In the genomic region with DNA sequence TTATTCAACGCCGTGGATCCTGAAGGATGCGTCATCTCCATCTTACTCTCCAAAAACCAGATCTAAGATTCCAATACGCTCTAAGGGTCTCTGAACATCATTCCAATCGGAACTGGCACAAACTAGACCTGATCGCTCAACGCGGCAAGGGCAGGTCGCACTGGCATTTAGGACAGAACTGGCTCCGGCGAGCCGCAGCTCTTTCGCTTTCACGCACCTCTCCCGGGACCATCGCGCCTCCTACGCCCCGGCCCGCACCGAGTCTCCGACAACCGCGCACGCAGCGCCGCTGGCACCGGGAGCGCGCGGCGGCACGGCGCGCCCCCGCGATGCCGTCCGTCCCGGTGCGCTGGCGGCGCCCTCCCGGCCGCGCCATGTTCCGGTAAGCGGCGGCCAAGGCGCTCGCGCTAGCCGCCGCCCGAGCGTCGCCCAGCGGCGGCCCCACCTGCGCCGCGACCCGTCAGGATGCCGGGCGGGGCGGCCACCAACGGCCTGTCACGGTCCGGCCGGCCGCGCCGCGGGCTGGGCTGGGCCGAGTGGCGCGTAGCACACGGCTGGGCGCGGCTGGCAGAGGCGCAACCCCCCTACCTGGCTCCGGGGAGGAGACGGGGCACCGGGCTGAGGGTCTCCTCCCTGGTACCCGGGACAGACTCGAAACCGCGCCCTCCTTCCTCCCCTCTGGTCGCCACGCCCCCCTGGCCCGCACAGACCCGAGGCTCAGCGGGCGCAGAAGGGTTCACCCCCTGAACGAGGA, we compare ENCODE assay signal across 8 mouse cellular contexts. TPM values are rescaled to one million over a fixed set of nuclear protein-coding genes. Genes with fewer than 3 reads are reported as not detected.
DNase-seq lines count a peak whose midpoint lies in the region; ATAC-seq lines count a peak whose summit lies in the region.

No protein-coding gene starts in this region.

- peaks cover 26% of the 10 kb centered on the region for H3K36me3 ChIP-seq in heart, embryonic 10.5 days
- H3K36me3 ChIP-seq in kidney, embryonic 16.5 days (ENCODE audit: insufficient read depth, low read length), result peaks cover 17% of the 10 kb centered on the region; the same call in 1 of the 2 replicates
- H3K36me3 ChIP-seq in liver, embryonic 15.5 days (replicated peaks), result peaks cover 18% of the 10 kb centered on the region
- H3K36me3 ChIP-seq in neural tube, embryonic 12.5 days, result peaks cover 19% of the 10 kb centered on the region

- peak overlapping the region; percentile 89 for H3K27ac ChIP-seq in heart, embryonic 10.5 days
- peak overlapping the region; percentile 92 for H3K27ac ChIP-seq in kidney, embryonic 16.5 days (ENCODE audit: low read length)
- peak overlapping the region; percentile 99 for H3K27ac ChIP-seq in liver, embryonic 15.5 days (replicated peaks)
- peak overlapping the region; percentile 88 for H3K27ac ChIP-seq in neural tube, embryonic 12.5 days

- peak; percentile 31 for DNase-seq in T-cell, adult 2 months (ENCODE audit: low spot score)
- peak; percentile 8 for DNase-seq in embryo, embryonic 11.5 days (ENCODE audit: low read depth, low spot score)
- DNase-seq in heart, embryonic 10.5 days (ENCODE audit: low spot score), result no peak
- peak; percentile 58 for DNase-seq in thymus, postnatal 14 days

- peak overlapping the region; percentile 86 for H3K9ac ChIP-seq in kidney, embryonic 16.5 days (replicated peaks; ENCODE audit: low read length)
- peak overlapping the region; percentile 80 for H3K9ac ChIP-seq in liver, embryonic 15.5 days
- H3K9ac ChIP-seq in neural tube, embryonic 12.5 days, result peak overlapping the region; percentile 87

- H3K9me3 ChIP-seq in heart, embryonic 10.5 days, result no peaks in the 10 kb centered on the region
- no peaks in the 10 kb centered on the region for H3K9me3 ChIP-seq in kidney, embryonic 16.5 days (ENCODE audit: low read length)
- no peaks in the 10 kb centered on the region for H3K9me3 ChIP-seq in liver, embryonic 15.5 days (replicated peaks)
- no peaks in the 10 kb centered on the region for H3K9me3 ChIP-seq in neural tube, embryonic 12.5 days

- H3K27me3 ChIP-seq in heart, embryonic 10.5 days (ENCODE audit: insufficient read depth, poor library complexity, severe bottlenecking), result no peaks in the 10 kb centered on the region
- H3K27me3 ChIP-seq in kidney, embryonic 16.5 days (ENCODE audit: insufficient read depth, low read length), result no peaks in the 10 kb centered on the region
- no peaks in the 10 kb centered on the region for H3K27me3 ChIP-seq in liver, embryonic 15.5 days
- H3K27me3 ChIP-seq in neural tube, embryonic 12.5 days (replicated peaks), result no peaks in the 10 kb centered on the region

- peak overlapping the region; percentile 86 for H3K4me2 ChIP-seq in kidney, embryonic 16.5 days (replicated peaks; ENCODE audit: low read depth, low read length)
- peak overlapping the region; percentile 98 for H3K4me2 ChIP-seq in liver, embryonic 15.5 days
- H3K4me2 ChIP-seq in neural tube, embryonic 12.5 days (replicated peaks), result peak overlapping the region; percentile 86

- no peaks in the 10 kb centered on the region for H3K4me1 ChIP-seq in heart, embryonic 10.5 days
- peaks cover 14% of the 10 kb centered on the region; the same call in 1 of the 2 replicates for H3K4me1 ChIP-seq in kidney, embryonic 16.5 days (ENCODE audit: insufficient read depth, low read length)
- peaks cover 32% of the 10 kb centered on the region for H3K4me1 ChIP-seq in liver, embryonic 15.5 days (replicated peaks)
- H3K4me1 ChIP-seq in neural tube, embryonic 12.5 days, result peaks cover 6% of the 10 kb centered on the region

- peak overlapping the region; percentile 82 for H3K4me3 ChIP-seq in heart, embryonic 10.5 days
- H3K4me3 ChIP-seq in kidney, embryonic 16.5 days (ENCODE audit: low read length), result peak overlapping the region; percentile 95
- H3K4me3 ChIP-seq in liver, embryonic 15.5 days (replicated peaks), result peak overlapping the region; percentile 97
- peak overlapping the region; percentile 96 for H3K4me3 ChIP-seq in neural tube, embryonic 12.5 days

- peak; percentile 32 for ATAC-seq in CD4-positive, CD25-positive, alpha-beta regulatory T cell, adult 4 months
- ATAC-seq in kidney, embryonic 16.5 days (ENCODE audit: low FRiP score, low TSS enrichment), result peak; percentile 90
- peak; percentile 81 for ATAC-seq in liver, embryonic 15.5 days (ENCODE audit: insufficient read depth)
- peak; percentile 89 for ATAC-seq in neural tube, embryonic 12.5 days (ENCODE audit: low FRiP score, low read depth)

- WGBS in heart, embryonic 10.5 days, result under 1% methylated on average over 95 of the region's 95 CpGs
- under 1% methylated on average over 78 of the region's 95 CpGs for WGBS in kidney, embryonic 16.5 days
- under 1% methylated on average over 83 of the region's 95 CpGs for WGBS in liver, embryonic 15.5 days (ENCODE audit: insufficient replicate concordance)
- WGBS in neural tube, embryonic 12.5 days, result under 1% methylated on average over 95 of the region's 95 CpGs

RNA-seq across cellular contexts. Expression of a gene that starts 0.5 kb away (rescaled TPM):
- 100 to 1,000 TPM; 149 to 151 TPM for polyA plus RNA-seq in CD4-positive, CD25-positive, alpha-beta regulatory T cell, adult 4 months (2017; shearing (Covaris generic))
- polyA plus RNA-seq in heart, embryonic 10.5 days (2016; fragmentation: Nextera tagmentation; extraction: Ambion mirVana), result 11.3 and 15.0 TPM in 2 replicates
- polyA plus RNA-seq in kidney, embryonic 16.5 days (2015; fragmentation: Nextera tagmentation; extraction: Ambion mirVana), result 24.1 and 28.0 TPM in 2 replicates
- polyA plus RNA-seq in liver, embryonic 15.5 days (2015; fragmentation: Nextera tagmentation; extraction: Ambion mirVana), result 6.8 and 8.8 TPM in 2 replicates
- polyA plus RNA-seq in neural tube, embryonic 12.5 days (2016; fragmentation: Nextera tagmentation; extraction: Ambion mirVana), result 69.2 and 72.3 TPM in 2 replicates

RNA-seq across cellular contexts. Expression of a gene that starts 25.0 kb away (rescaled TPM):
- polyA plus RNA-seq in CD4-positive, CD25-positive, alpha-beta regulatory T cell, adult 4 months (2017; shearing (Covaris generic)), result 100 to 1,000 TPM; 218 to 226 TPM
- polyA plus RNA-seq in heart, embryonic 10.5 days (2016; fragmentation: Nextera tagmentation; extraction: Ambion mirVana), result 463 and 533 TPM in 2 replicates
- polyA plus RNA-seq in kidney, embryonic 16.5 days (2015; fragmentation: Nextera tagmentation; extraction: Ambion mirVana), result 385 and 423 TPM in 2 replicates
- polyA plus RNA-seq in liver, embryonic 15.5 days (2015; fragmentation: Nextera tagmentation; extraction: Ambion mirVana), result 180 and 198 TPM in 2 replicates
- 299 and 308 TPM in 2 replicates for polyA plus RNA-seq in neural tube, embryonic 12.5 days (2016; fragmentation: Nextera tagmentation; extraction: Ambion mirVana)

RNA-seq across cellular contexts. Expression of a gene that starts 35.0 kb away (rescaled TPM):
- 10 to 100 TPM; 28.7 to 49.1 TPM for polyA plus RNA-seq in CD4-positive, CD25-positive, alpha-beta regulatory T cell, adult 4 months (2017; shearing (Covaris generic))
- polyA plus RNA-seq in heart, embryonic 10.5 days (2016; fragmentation: Nextera tagmentation; extraction: Ambion mirVana), result 32.6 and 36.6 TPM in 2 replicates
- polyA plus RNA-seq in kidney, embryonic 16.5 days (2015; fragmentation: Nextera tagmentation; extraction: Ambion mirVana), result 45.6 and 50.7 TPM in 2 replicates
- 15.2 and 17.1 TPM in 2 replicates for polyA plus RNA-seq in liver, embryonic 15.5 days (2015; fragmentation: Nextera tagmentation; extraction: Ambion mirVana)
- 38.7 and 39.1 TPM in 2 replicates for polyA plus RNA-seq in neural tube, embryonic 12.5 days (2016; fragmentation: Nextera tagmentation; extraction: Ambion mirVana)

RNA-seq across cellular contexts. Expression of a gene that starts 47.0 kb away (rescaled TPM):
- polyA plus RNA-seq in CD4-positive, CD25-positive, alpha-beta regulatory T cell, adult 4 months (2017; shearing (Covaris generic)), result 10 to 100 TPM; 11.4 to 24.8 TPM
- 22.0 and 24.1 TPM in 2 replicates for polyA plus RNA-seq in heart, embryonic 10.5 days (2016; fragmentation: Nextera tagmentation; extraction: Ambion mirVana)
- 22.4 and 25.4 TPM in 2 replicates for polyA plus RNA-seq in kidney, embryonic 16.5 days (2015; fragmentation: Nextera tagmentation; extraction: Ambion mirVana)
- polyA plus RNA-seq in liver, embryonic 15.5 days (2015; fragmentation: Nextera tagmentation; extraction: Ambion mirVana), result 6.4 and 6.5 TPM in 2 replicates
- polyA plus RNA-seq in neural tube, embryonic 12.5 days (2016; fragmentation: Nextera tagmentation; extraction: Ambion mirVana), result 17.1 and 18.0 TPM in 2 replicates

Comparison
In these comparisons a context has a peak if more than half of its experiments do, and no peak if none do; other contexts are left out.
1. ATAC-seq: peak in every context shown above with its lines; median percentile 90 in kidney, embryonic 16.5 days; 89 in neural tube, embryonic 12.5 days; 81 in liver, embryonic 15.5 days; 32 in CD4-positive, CD25-positive, alpha-beta regulatory T cell, adult 4 months.